Mouse (Mus musculus) liver, embryonic 13.5 days (tissue): ENCODE measurements around the gene Lama2. TPM values are rescaled to one million over a fixed set of nuclear protein-coding genes. Genes with fewer than 3 reads are reported as not detected.
A peak's percentile ranks its signal among the peaks of the same experiment; 100 is the strongest.
"Not testable (repeated sequence)": the region's sequence is repeated elsewhere in the genome, so short reads cannot be mapped to it uniquely, and the experiment has no call there.

Source experiments
- ATAC-seq: fragments of 200-750 bp; cut with Nextera tagmentation; 2 replicates; pipeline ENCODE4 v1.8.0; 2017; ENCODE audit warnings: low read depth, mild to moderate bottlenecking, moderate number of reproducible peaks, moderate library complexity
- DNase-seq: peaks from one replicate; pipeline ENCODE4 v3.0.0; 2022
- H3K27ac ChIP-seq: fragments of 300-500 bp; sonication (generic); 2 replicates; pipeline ENCODE4 v1.5.1; 2015; ENCODE audit warnings: moderate library complexity, mild to moderate bottlenecking, inconsistent platforms
- H3K27me3 ChIP-seq: fragments of 300-500 bp; sonication (generic); 2 replicates; pipeline ENCODE4 v1.6.1; 2015; ENCODE audit warnings: mild to moderate bottlenecking, inconsistent platforms
- H3K36me3 ChIP-seq: fragments of 300-500 bp; sonication (generic); 2 replicates; pipeline ENCODE4 v1.6.1; 2015; ENCODE audit warnings: mild to moderate bottlenecking, inconsistent platforms
- H3K4me1 ChIP-seq: fragments of 300-500 bp; sonication (generic); replicated peaks from 2 replicates; pipeline ENCODE4 v1.6.1; 2015; ENCODE audit warnings: inconsistent platforms
- H3K4me2 ChIP-seq: fragments of 300-500 bp; sonication (generic); 2 replicates; pipeline ENCODE4 v1.6.1; 2015; ENCODE audit warnings: inconsistent platforms, mild to moderate bottlenecking, moderate library complexity
- H3K4me3 ChIP-seq: fragments of 300-500 bp; sonication (generic); replicated peaks from 2 replicates; pipeline ENCODE4 v1.5.1; 2015; ENCODE audit warnings: mild to moderate bottlenecking, inconsistent platforms
- H3K9ac ChIP-seq: fragments of 300-500 bp; sonication (generic); 2 replicates; pipeline ENCODE4 v1.6.1; 2015; ENCODE audit warnings: mild to moderate bottlenecking, inconsistent platforms
- H3K9me3 ChIP-seq: fragments of 300-500 bp; sonication (generic); replicated peaks from 2 replicates; pipeline ENCODE4 v1.6.1; 2016; ENCODE audit warnings: inconsistent platforms
- WGBS: fragments of 180-500 bp; shearing (Covaris S2); methylation state at CpG from one replicate; pipeline ENCODE4 v1.1.7; 2015; ENCODE audit not compliant: insufficient replicate concordance; 5-methylcytosine and 5-hydroxymethylcytosine counted together
- polyA plus RNA-seq: library from polyadenylated mRNA; unstranded; fragments of >200 nt; fragmentation: Nextera tagmentation; extraction: Ambion mirVana; gene quantifications from 2 replicates; pipeline ENCODE4 v1.2.1, GENCODE M21; 2015

The Lama2 gene
- polyA plus RNA-seq, 1 experiment from 2014 or later, result 0.41 TPM

DNA sequence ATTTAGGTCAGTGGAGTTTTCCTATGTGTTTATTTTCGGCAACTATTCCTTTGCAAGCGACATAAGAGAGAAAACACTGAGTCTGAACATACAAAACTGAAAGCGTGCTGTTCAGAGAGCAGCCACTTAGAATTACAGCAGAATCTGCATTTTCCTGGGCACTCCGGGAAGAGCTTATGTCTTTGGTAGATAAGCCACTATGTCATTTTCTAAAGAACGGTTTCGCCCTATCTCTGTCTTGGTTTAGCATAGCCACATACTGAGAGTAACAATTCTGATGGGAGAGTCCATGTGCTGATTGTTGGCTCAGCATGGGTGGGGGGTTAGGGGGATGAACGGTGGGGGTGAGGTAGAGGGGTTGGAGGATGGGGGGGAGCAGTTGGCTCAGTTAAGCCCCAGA lies 669.1 kb downstream of the Lama2 start:
- Histone ChIP-seq H3K36me3 (no peaks in the 10 kb centered on the region), H3K4me1 (peaks cover 36% of the 10 kb centered on the region), H3K27ac (peak overlapping the region; percentile 71), H3K4me2 (peak overlapping the region; percentile 59), H3K9ac (peak overlapping the region; percentile 44), H3K9me3 (no peaks in the 10 kb centered on the region), H3K27me3 (no peaks in the 10 kb centered on the region), H3K4me3 (peak overlapping the region; percentile 34)
- DNase-seq, result peak; percentile 26
- ATAC-seq, result peak; percentile 85
- 28% methylated on average over 7 of the region's 7 CpGs for WGBS

DNA sequence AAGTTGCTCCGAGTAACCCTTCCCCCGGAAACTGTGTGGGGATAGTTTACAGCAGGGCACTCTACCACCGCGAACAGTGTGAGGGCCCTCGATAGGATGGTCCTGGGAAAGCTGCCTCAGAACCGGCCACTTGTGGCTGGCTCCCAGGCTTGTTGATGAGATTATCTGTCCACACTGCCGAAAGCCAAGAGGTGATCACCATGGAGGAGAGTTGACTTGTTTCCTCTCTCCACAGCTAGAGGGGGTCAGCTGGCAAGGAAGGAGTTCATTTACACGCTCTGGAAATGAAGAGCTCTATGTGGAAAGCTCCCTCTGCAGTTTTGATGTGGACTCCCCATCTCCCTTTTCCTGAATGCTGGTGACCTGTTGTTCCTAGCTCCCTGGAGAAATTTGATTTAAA lies 669.9 kb downstream of the Lama2 start:
- H3K27ac ChIP-seq, result peak overlapping the region; percentile 71; the same call in 1 of the 2 replicates
- H3K4me2 ChIP-seq, result peak overlapping the region; percentile 59

DNA sequence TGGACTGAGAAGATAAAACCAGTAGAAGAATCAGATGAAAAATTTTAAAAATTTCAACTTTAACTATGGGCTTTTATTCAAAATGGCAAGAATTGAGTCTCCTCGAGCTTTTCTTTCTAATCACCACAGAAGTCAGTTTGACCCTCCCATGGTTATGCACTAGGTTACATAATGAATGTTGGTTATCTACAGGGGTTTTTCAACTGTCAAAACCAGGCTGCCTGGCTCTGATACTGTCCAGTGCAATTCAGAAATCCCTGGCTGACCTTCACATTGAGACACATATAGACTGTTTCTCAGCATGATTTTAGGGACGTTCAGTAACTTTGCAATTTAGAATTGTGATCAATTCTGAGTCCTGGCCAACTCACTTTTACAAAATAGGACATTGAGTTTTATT lies 671.2 kb downstream of the Lama2 start:
- Histone ChIP-seq H3K27me3 (no peaks in the 10 kb centered on the region), H3K36me3 (no peaks in the 10 kb centered on the region)
- 17% methylated on average over 2 of the region's 2 CpGs for WGBS

More for the DNA sequence above, 669.9 kb downstream of the Lama2 start:
- Histone ChIP-seq H3K9ac (peak overlapping the region; percentile 44; the same call in 1 of the 2 replicates), H3K4me1 (peaks cover 36% of the 10 kb centered on the region), H3K36me3 (no peaks in the 10 kb centered on the region), H3K27me3 (no peaks in the 10 kb centered on the region), H3K9me3 (no peaks in the 10 kb centered on the region), H3K4me3 (peak overlapping the region; percentile 34; the same call in 1 of the 2 replicates)
- peak; percentile 15 for DNase-seq
- ATAC-seq, result peak; percentile 73
- WGBS, result 44% methylated on average over 8 of the region's 8 CpGs

DNA sequence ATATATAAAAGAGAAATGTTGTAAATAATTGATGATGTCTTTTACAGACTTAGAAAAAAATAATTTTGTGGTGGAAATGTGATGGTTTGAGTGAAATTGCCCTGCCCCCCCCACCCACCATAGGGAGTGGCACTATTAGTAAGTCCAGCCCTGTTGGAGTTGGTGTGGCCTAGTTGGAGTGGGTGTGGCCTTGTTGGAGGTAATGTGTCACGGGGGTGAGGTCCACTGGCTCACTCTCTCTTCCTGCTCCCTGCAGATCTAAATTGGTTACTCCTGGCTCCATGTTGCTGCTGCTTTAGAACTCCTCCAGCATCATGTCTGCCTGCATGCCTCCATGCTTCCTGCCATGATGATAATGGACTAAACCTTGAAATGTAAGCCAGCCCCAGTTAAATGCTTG lies 680.0 kb downstream of the Lama2 start:
- Histone ChIP-seq H3K36me3 (no peaks in the 10 kb centered on the region), H3K4me1 (no peaks in the 10 kb centered on the region), H3K27me3 (no peaks in the 10 kb centered on the region), H3K9me3 (no peaks in the 10 kb centered on the region), H3K4me3 (no peak overlapping the region), H3K9ac (no peak overlapping the region), H3K27ac (no peak overlapping the region), H3K4me2 (no peak overlapping the region)
- ATAC-seq, result peak; percentile 50; the same call in 1 of the 2 replicates
- DNase-seq, result no peak
- WGBS, result 20% methylated on average over 1 of the region's 1 CpGs

More for the DNA sequence above, 671.2 kb downstream of the Lama2 start:
- H3K4me2 ChIP-seq, result no peak overlapping the region
- H3K27ac ChIP-seq, result no peak overlapping the region
- H3K4me3 ChIP-seq, result no peak overlapping the region
- H3K4me1 ChIP-seq, result peaks cover 36% of the 10 kb centered on the region
- DNase-seq (no peak), ATAC-seq (no peak)
- H3K9me3 ChIP-seq, result no peaks in the 10 kb centered on the region
- H3K9ac ChIP-seq, result no peak overlapping the region

DNA sequence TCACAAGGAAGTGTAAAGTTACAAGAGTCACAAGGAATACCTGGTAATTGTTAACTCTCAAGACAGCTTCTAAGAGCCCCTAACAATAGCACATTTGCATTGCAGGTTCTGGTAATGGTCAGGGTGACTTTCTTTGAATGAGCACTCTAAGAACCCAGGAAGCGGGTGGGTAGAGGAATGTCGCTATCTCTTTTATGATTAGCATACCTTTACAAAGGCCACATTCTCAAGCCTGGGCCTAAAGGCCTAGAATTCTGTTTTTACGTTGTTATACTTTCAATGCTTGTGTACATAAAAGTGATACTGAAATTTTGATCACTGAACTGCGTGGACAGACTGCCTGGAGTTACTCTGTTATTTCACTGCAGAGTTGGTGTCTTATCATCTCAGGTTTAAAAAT lies 681.1 kb downstream of the Lama2 start:
- H3K9me3 ChIP-seq, H3K4me1 ChIP-seq: not testable (repeated sequence)

DNA sequence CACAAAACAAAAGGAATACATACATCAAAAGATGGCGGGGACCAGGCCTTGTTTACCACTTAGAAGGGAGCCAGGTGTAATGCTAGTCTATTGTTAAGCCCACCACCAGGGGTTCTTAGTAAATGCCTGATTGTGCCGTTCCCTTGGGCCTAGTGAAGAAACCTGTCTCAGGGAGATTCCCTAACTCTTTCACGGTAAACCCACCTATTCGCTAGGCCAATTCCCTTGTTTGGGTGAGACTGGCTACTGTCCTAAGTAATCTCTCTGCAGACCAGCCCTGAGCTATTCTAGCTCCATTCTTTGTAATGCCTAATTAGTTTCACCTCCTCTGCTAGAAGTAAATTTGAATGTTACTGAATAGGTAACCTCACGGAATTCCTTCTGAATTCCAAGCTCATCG lies 683.5 kb downstream of the Lama2 start:
- H3K9me3 ChIP-seq, H3K4me3 ChIP-seq, H3K9ac ChIP-seq, H3K36me3 ChIP-seq, H3K27ac ChIP-seq, H3K27me3 ChIP-seq, DNase-seq, ATAC-seq, H3K4me2 ChIP-seq, H3K4me1 ChIP-seq: not testable (repeated sequence)
- 79% methylated on average over 6 of the region's 6 CpGs for WGBS

More for the DNA sequence above, 681.1 kb downstream of the Lama2 start:
- not testable (repeated sequence) for H3K4me2 ChIP-seq, DNase-seq, ATAC-seq, H3K9ac ChIP-seq, H3K4me3 ChIP-seq, H3K36me3 ChIP-seq, H3K27ac ChIP-seq, H3K27me3 ChIP-seq
- WGBS, result 70% methylated on average over 4 of the region's 4 CpGs
